Mouse (Mus musculus) frontal cortex, postnatal 14 days (tissue): ENCODE results near the gene Ptpra.
"Not testable (repeated sequence)": the region's sequence is repeated elsewhere in the genome, so short reads cannot be mapped to it uniquely, and the experiment has no call there.

Experiments
- DNase-seq, 2 experiments: peaks; one replicate each; pipeline ENCODE4 v3.0.0; 2022; ENCODE audit warnings: low spot score in 2 of 2

The Ptpra gene

DNA sequence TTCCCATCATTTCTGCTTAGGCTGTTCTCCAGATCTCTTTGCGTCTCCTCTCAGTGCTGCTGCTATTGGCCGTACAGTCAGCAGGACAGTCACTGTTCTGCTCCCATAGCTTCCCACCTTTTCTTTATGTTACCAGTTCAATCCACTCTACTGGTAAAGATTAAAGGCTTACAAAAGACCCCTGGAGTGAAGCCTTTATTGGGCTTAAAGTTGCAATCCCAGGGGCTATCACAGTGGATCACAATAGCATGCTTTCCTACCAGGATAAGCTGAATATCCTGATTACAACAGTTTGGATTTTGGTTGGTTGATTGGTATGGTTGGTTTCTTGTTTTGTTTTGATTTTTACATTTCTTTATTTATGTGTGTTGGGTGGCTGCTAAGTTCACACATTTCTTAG is 37.9 kb downstream of the Ptpra start:
- no peak for DNase-seq

DNA sequence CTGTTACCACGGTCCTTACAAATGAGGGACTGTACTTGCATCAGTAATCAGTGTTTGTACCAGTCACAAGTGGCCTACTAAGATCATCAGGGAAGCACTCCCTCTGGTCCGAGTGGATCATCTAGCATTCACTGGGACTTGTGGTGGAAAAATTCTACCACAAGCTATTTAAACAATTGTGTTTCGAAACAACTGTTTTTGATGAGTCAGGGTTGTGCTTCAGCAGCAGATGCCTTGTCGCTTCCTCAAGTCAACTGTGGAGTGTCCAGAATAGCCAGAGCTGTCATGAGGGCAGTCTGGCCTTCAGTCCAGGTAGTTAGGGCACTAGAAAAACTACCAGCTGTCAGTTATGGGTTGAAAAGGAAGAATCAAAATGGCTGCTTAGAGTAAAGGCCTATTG is 38.5 kb downstream of the Ptpra start:
- DNase-seq = no peak

DNA sequence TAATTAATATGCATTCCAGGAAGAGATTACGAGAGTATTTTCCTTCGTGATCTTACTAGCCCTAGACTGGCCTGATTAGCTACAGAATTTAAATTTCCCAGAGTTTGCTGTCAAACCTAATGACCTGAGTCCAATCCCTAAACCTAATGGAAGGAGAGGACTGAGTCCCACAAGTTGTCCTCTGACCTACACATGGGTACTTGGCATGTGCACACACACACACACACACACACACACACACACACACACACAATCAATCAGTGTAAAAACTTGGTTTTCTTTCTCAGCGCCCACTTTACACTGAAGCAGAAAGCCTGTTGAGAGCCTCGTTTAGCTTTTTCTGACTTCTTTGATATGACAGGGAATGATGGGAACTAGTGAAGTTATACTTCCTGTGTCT is 41.1 kb downstream of the Ptpra start:
- no peak for DNase-seq

DNA sequence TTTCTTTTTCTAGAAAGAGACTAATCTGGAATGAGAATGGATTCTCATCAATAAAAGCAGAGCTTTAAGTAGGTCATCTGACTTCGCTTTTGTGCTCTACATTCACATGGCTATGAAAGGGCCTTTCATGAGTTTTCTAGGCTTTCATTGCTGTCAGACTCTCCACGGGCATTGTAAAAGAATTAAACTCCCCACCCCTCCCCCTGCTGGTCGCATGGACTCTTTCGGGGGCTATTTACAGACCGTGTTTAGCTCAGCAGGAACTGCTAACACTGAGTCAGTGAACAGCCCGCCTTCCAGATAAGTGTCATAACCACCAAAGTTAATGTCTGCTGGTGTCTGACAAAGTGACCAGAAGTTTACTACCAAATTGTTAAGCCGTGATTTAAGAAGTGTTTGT is 41.5 kb downstream of the Ptpra start:
- peak; percentile 51 to 62 for DNase-seq

DNA sequence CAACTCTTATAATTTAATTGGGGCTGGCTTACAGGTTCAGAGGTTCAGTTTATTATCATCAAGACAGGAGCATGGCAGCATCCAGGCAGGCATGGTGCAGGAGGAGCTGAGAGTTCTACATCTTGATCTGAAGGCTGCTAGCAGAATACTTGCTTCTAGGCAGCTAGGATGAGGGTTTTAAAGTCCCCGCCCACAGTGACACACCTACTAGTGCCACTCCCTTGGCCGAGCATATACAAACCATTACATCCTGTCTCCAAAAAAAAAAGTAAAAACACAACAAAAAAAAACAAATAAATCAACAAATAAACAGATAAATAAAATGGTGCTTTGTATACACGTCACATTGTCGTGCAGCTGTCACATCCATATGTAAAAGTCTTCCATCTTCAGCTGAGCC is 45.0 kb downstream of the Ptpra start:
- not testable (repeated sequence) for DNase-seq

DNA sequence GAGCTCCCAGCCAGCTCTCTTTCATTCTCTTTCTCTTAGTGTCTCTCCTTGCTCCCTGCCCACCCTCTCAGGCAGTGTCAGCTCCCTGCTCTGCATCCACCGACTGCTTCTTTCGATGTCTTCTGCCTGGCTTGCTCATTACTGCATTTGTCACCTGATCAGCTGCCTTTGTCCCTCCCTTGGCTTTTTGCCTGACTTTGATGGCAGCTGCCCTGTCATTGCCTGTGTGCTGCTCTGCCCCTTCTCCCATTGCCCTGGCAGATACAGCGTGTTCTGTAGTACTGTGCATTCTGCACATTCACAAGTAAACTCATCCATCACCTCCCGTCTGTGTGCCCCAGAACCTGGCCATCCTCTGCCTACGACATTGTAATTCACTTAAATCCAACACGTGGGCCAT is 46.0 kb downstream of the Ptpra start:
- DNase-seq = peak; percentile 23 to 25

DNA sequence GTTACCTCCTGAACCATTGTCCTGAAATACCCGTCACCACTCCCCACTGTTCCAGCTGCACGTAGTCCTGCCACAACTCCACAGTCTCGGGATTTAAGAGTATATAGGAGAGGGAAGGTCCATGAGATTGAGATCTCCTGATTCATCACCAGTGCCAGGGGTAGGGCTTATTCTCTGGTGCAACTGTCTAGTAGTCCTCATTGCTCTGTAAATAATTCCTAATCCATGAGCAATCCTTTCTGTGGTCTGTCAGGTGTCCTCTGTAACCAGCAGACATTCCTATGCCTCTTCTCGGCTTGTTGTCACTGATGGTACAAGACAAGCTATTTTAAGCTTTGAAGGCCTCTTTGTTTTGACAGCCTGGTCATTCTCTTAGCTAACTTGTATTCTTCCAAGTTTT is 46.9 kb downstream of the Ptpra start:
- no peak for DNase-seq

DNA sequence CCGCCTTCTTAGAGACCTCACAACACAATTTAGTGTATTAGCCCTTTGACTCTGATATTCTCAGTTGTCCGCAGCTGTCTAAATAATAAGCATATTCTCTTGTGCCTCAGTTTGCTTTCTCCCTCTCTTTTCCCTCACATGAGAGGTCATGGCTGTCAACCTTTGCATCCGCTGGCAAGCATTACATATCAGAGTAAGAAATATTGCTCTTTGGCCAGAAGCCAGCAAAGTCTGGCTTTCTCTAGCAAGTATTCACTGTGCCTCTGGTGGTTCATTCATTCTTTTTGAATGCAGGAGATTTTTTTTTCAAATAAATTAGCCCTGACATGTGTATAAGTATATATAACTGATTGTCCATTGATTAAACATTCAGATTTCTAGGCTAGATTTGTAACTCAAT is 49.5 kb downstream of the Ptpra start:
- no peak for DNase-seq

DNA sequence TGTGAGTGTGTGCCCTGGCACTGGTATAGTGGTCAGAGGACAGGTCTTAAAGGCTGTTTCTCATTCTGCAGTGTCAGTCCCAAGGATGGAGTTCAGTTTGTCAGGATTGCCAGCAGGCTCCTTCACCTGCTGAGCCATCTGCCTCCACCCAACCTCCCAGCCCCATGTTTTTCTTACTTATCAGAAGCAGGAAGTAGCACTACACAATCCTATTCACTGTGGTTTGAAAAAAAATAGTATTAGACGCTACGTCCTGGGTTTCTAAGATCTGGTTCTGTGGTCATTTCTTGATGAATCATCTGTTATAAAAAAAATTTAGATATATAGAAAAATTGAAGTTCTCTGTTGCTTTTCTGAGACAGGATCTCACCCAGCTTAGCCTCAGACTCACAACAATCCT is 51.5 kb downstream of the Ptpra start:
- DNase-seq = no peak

DNA sequence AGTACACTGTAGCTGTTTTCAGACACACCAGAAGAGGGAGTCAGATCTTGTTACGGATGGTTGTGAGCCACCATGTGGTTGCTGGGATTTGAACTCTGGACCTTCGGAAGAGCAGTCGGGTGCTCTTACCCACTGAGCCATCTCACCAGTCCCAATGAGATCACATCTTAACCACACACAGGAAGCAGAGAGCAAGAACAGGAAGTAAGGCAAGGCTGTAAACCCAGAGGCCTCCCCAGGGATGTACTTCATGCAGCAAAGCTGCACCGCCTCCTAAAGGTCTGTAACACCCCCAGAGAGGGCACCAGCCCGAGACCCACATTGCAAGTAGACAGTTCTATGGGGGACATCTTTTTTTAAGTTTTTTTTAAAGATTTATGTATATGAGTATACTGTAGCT is 61.5 kb downstream of the Ptpra start:
- DNase-seq = not testable (repeated sequence)

DNA sequence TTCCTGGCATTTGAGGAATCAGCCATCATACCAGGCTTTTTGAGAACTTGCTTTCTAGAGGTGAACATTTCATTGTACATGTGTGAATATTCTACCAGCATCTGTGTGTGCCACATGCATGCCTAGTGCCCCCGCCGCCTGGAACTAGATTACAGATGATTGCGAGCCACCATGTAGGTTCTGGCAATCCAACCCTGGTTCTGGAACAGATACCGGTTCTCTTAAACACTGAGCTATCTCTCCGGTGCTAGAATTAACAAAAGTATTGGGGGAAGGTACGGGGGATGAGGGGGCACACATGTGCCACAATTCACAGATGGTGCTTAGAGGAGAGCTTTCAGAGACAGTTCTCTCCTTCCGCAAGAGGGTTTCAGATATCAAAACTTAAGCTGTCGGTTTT is 63.8 kb downstream of the Ptpra start:
- no peak for DNase-seq

DNA sequence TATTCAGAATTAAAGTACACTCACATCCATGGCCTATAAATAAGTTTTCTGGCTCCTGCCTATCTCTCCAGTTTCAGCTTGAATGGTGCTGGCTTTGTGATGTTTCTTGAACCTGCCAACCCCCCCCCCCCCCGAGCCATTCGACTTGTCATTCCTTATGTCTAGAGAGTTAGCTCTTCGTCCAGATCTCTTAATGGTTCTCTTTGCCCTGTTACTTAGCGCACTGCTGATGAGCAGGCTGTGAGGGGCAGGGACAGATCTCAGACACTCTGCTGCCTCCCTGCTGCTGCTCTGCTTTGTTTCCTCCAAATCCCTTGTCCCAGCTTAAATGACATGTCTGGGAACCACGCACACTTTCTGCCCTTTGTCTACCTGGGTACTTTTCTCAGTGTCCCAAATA is 65.7 kb downstream of the Ptpra start:
- no peak for DNase-seq

DNA sequence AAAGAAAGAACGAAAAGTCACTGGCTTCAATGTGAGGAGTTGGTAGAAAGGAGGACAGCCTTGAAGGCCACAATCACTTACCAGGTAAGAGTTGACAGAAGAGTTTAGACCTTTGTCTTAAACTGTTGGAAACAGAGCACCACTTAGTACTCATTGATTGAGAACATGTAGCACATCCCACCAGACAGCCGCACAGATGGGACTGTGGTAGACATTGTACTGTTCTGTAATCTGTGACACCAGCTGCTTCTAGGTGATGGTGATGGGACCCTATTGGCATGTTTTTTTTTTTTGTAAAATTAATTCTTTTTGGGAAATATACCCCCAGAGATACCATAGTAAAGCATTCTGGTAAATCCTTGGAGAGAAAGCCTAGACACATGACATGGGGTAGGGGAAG is 71.8 kb downstream of the Ptpra start:
- no peak for DNase-seq

DNA sequence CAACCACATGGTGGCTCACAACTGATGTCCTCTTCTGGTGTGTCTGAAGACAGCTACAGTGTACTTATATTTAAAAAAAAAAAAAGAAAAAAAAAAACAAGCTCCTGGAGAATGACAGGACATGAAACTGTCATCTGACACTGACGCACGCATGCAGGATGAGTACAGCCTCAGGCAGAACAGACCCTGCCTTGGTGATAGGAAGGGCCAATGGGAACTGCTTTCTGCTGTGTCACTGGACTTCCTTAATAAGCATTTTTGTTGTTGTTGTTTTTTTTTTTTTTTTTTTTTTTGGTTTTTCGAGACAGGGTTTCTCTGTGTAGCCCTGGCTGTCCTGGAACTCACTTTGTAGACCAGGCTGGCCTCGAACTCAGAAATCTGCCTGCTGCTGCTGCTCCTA is 75.4 kb downstream of the Ptpra start:
- DNase-seq = not testable (repeated sequence)

DNA sequence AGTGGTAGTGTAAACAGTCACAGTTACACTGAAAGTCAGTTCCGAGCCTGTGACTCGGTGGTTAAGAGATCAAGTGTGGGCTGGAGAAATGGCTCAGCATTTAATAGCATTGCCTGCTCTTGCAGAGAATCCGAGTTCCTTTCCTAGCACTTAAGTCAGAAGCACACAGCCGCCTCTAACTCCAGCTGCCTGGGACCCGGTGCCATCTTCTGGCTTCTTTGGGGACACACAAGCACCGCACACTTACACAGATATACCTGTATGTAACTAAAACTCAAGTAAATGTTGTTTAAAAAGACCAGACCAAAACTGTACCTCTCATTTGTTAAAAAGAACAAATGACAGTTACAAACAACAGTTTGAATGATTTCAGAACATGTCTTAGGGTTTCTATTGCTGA is 78.4 kb downstream of the Ptpra start:
- DNase-seq = no peak

DNA sequence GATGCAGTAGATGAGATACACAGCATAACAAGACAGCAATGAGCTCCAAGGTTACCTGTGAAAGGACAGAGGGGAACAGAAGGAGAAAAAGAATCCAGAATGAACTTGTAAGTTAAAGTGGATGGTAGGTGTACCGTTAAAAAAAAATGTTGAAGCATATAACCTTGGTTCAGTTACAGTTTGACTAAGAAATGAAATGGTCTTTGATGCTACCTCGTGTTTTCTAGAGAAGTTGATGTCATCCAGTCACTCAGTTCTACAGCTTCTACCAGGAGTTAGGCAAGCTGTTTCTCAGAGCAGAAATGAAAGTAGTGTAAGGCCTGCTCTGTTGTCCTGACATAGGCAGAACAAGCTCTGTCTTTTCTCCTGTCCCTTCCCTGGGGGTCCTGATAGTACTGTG is 79.2 kb downstream of the Ptpra start:
- DNase-seq = no peak

DNA sequence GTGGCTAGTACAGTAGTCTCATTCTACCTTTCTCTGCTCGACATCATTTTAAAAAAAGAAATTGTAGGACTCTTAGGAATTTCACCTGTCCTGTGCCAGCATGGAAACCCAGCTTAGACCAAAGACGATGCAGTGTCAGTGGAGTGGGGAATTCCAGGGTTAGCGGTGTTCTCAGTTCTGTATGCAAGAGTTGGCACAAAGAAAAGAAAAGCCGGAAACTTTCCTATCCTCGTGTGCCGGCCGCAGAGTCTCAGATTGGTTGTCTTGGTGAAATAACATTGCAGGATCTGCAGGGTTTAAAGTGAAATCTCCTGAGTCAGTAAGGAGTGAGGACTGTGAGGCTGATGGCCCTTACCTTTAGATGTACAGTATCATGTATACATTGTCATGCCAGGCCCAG is 79.8 kb downstream of the Ptpra start:
- DNase-seq = no peak

DNA sequence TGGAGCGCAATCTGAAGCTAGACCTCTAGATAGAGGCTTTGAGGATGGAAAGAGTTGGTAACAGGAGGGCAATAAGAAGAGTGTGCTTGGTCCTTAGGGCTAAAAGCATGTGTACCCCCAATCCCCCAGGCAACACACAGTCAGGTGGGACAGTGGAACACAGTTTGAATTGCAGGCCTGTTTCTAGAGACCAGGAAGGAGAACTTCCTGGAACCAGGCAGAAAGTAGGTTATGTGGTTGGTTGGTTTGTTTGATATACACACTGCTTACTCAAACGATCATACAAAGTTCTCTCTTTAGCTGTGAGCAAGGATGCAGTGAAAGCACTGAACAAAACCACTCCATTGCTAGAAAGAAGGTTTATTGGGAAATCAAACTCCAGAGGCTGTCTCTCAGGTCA is 82.1 kb downstream of the Ptpra start:
- DNase-seq = no peak

DNA sequence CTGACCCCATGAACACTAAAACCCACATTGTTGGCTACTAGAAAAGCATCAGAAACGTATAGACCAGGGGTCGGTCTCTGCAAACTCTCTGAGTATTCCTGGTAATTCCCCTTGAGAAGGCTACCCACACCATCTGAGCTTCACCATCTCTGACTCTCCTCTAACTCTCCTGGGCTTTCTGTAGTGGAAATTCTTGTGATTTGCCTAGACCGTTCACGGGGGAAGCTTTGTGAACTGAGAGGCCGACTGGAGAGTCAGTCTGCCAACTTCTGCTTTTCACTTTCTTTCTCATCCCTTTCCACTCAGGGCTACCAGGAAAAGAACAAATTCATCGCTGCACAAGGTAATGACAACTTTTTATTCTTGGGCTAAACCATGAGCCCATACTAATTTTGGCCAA is 84.9 kb downstream of the Ptpra start:
- no peak for DNase-seq

DNA sequence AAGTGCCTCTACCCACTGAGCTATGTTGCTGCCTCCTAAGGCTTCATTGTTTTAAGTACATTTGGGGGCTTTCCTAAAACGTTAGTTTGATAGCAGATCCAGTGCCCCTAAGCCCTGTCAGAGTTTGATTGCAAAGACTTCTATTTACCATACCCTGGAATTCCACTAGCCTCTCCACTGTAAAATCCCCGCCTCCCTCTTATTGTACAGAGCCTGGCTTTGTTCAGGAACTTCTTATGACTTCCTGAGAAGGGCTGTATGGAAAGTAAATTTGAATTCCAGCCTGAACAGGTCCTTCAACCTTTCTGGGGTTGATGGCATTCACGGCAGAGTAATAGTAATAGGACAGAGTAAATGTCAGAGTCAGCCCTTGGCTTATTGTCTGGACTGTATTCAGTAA is 86.8 kb downstream of the Ptpra start:
- no peak for DNase-seq

DNA sequence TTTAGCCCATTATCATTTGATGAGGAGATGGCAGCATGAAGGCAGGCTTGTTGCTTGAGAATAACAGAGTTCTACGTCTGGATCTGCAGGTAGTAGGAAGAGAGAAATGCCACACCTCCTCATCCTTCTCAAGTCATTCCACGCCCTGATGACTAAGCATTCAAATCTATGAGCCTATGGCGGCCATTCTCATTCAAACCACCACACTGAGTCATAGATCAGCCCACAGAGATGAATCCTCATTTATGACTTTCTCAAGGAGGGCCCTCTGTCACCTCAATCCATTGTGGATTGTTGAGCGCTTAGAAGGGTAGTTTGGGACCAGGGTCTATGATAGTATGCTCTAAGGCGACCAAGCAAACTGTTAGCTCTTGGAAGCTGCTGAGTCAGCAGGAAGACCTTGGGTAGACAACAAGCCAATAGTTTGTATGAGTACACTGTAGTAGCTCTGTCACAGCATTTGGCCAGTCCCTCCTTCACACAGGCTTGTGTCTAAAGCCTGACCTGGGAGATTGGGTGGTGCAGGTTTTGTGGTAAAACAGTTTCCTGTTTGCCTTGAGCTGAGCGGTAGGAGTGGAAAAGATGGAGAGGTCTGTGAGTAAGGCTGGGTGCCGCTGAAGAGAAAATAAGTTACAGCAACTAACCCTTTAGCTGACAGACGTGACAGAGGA is 88.9 kb downstream of the Ptpra start:
- no peak for DNase-seq

DNA sequence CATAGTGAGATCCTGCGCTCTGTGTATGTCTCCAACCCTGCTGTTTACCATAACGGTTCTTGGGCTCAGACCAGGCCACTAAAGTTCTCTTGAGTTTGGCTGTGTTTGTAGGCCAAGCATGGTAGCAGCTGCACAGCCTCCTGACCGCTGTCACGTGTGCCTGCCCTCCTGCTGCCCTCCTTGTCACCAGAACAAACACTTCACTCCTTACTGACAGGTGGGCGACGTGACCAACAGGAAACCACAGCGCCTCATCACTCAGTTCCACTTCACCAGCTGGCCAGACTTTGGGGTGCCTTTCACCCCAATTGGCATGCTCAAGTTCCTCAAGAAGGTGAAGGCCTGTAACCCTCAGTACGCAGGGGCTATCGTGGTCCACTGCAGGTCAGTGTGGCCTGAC is 90.2 kb downstream of the Ptpra start:
- no peak for DNase-seq

DNA sequence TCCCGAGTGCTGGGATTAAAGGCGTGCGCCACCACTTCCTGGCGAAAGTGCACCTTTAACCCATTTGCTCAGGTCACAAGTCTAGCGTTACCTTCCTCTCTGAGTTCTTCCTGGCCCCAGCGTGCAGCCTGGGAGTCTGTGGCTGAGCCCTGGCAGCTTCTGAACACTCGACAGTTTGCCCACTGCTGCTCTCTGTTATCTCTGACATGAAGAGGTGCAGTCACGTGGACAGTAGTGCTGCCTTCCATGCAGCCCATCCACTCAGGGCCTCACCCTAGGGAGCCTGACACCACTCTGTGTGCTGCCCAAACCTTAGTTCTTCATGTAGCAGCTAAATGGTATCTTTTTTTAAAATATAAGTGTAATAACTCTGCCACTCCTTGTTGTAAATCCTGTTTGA is 96.9 kb downstream of the Ptpra start:
- DNase-seq = no peak

DNA sequence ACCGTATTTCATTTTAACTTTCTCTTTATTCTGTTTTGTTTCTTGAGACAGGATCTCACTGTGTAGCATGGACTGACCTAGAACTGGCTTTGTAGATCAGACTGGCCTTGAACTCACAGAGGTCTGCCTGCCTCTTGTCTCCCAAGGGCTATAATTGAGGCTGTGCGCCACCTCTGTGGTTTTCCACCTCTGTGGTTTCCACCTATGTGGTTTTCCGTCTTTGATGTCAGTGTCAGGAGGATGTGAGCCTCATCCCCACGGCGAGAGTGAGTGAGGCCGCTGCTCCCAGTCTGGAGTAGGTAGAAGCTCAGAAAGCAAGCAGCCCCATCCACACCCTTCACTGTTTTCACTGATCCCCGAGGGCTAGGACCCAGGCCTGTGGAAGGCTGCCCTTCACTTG is 104.8 kb downstream of the Ptpra start:
- DNase-seq = no peak

DNA sequence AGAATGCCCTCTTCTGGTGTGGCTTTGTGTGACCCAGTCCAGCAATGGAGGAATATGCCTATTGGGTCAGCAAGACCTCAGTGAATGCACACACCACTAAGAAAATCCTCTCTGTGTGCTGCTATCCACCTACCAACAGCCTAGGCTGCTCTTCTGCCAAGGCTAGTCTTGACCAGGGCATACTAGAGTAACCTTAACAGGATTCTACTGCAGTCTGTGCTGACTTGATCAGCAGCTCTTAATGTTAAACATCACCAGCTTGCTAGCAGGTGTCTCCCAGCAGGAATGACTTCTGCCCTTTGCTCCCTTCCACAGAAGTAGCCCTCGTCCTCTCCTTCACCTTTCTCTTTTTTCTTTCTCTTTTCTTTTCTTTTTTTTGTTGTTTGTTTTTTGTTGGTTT is 106.2 kb downstream of the Ptpra start:
- DNase-seq = no peak
